Mouse (Mus musculus): ENCODE results near the gene Ccnjl. TPM values are rescaled to one million over a fixed set of nuclear protein-coding genes. Genes with fewer than 3 reads are reported as not detected.

Gene Ccnjl
- polyA plus RNA-seq, 1 experiment from 2014 or later = 34.2 TPM

GRCm38 (mm10) chr11:43531619-43532018, 3.0 kb downstream of the Ccnjl start:
- no peak for ATAC-seq (ENCODE audit: insufficient number of reproducible peaks, low FRiP score, low TSS enrichment, low read depth)
- no peak for DNase-seq (ENCODE audit: low spot score)
- Histone ChIP-seq H3K4me1 (ENCODE audit: control insufficient read depth, insufficient read depth, low read length) (peaks cover 8% of the 10 kb centered on the region), H3K9me3 (ENCODE audit: control insufficient read depth, low read length) (no peaks in the 10 kb centered on the region), H3K4me2 (ENCODE audit: low read depth, severe bottlenecking) (no peak overlapping the region), H3K9ac (ENCODE audit: low read length) (no peak overlapping the region), H3K4me3 (ENCODE audit: low read depth, low read length) (no peak overlapping the region), H3K36me3 (ENCODE audit: control insufficient read depth, insufficient read depth, low read length) (peaks cover 4% of the 10 kb centered on the region; the same call in 1 of the 2 replicates), H3K27me3 (ENCODE audit: control insufficient read depth, insufficient read depth, low read length) (no peaks in the 10 kb centered on the region), H3K27ac (replicated peaks; ENCODE audit: low read depth, low read length) (no peak overlapping the region)
- 81% methylated on average over 5 of the region's 5 CpGs for WGBS

DNA sequence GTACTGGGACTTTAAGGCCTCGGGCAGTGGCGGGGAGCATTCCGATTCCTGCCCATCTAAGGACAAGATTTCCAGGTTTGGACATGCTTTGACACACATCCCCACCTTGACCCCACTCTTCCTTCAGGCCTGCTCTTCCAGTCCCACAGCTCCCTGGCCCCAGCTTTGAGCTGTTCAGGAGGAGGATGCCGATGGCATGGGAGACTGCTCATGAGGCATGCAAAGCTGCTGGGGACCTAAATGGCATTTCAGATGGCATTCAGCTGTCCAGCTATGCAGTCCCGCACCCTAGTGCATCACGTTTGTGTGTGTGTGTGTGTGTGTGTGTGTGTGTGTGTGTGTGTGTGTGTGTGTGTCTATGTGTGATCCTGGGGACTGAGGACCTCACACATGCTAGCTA, 8.5 kb downstream of the Ccnjl start:
- H3K27me3 ChIP-seq (ENCODE audit: control insufficient read depth, insufficient read depth, low read length) = no peaks in the 10 kb centered on the region
- H3K4me1 ChIP-seq (ENCODE audit: control insufficient read depth, insufficient read depth, low read length) = peaks cover 8% of the 10 kb centered on the region
- no peak overlapping the region for H3K27ac ChIP-seq (replicated peaks; ENCODE audit: low read depth, low read length)
- WGBS = 86% methylated on average over 6 of the region's 6 CpGs
- H3K9ac ChIP-seq (ENCODE audit: low read length) = no peak overlapping the region
- no peak overlapping the region for H3K4me2 ChIP-seq (ENCODE audit: low read depth, severe bottlenecking)
- ATAC-seq (ENCODE audit: insufficient number of reproducible peaks, low FRiP score, low TSS enrichment, low read depth) = 0 out of 2 replicates have a peak, but pooled peaks have one; percentile 13
- H3K4me3 ChIP-seq (ENCODE audit: low read depth, low read length) = no peak overlapping the region
- H3K36me3 ChIP-seq (ENCODE audit: control insufficient read depth, insufficient read depth, low read length) = peaks cover 4% of the 10 kb centered on the region; the same call in 1 of the 2 replicates
- no peak for DNase-seq (ENCODE audit: low spot score)
- H3K9me3 ChIP-seq (ENCODE audit: control insufficient read depth, low read length) = no peaks in the 10 kb centered on the region

DNA sequence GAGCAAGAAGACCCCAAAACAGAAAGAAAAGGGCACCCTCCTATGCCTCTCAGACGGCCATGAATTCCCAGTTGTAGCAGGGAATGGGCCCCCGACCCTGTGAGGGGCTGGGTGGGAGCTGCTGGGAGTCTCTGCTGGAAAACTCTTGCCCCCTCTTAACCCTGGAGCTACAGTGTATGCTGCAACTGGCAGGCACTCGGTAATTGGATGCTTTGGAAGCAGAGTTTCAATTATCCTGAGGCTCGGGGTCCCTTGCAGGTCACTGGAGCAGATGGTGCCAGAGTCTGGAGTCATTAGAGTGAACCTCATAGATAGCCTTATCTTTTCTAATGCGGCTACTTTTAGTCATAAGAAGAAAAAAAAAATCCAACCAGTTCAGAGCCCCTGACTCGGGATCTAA, 11.3 kb downstream of the Ccnjl start:
- DNase-seq (ENCODE audit: low spot score) = peak; percentile 52
- peaks cover 2% of the 10 kb centered on the region; the same call in 1 of the 2 replicates for H3K36me3 ChIP-seq (ENCODE audit: control insufficient read depth, insufficient read depth, low read length)

DNA sequence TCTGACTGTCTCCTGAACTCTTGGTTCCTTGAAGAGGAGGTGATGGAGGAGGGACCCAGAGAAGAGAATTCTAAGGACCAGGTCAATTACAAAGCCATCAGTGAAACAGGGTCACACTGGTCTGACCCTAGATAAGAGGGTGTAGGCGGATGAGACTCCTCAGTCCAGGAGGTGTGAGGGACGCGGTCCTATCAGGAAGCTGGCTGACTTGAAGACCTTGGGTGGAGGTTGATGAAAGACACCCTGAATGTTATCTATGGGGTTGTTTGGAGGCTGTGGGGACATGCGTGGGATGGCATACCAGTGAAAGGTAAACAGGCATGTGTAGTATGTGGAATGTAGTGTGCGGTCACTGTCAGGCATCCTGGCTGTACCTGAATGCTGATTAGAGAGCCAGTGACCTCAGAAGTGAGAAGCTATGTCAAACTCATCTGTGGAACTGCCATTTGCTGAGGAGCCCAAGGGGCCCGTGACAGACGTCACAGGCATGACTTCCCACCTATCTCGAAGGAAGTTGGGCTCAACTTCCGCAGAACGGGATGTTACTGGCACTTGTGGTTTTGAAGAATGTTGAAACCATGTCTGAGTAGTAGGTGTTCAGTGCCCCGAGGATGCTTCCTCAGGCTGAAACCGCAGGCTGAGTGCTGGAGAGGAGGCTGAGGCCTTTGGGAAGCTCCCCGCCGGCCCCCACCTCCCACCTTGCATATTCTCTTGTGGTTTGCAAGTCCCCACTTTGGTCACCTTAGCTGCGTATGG, 15.3 kb downstream of the Ccnjl start:
- peaks cover 2% of the 10 kb centered on the region; the same call in 1 of the 2 replicates for H3K36me3 ChIP-seq (ENCODE audit: control insufficient read depth, insufficient read depth, low read length)
- no peak overlapping the region for H3K27ac ChIP-seq (replicated peaks; ENCODE audit: low read depth, low read length)
- no peaks in the 10 kb centered on the region for H3K27me3 ChIP-seq (ENCODE audit: control insufficient read depth, insufficient read depth, low read length)
- peaks cover 18% of the 10 kb centered on the region for H3K4me1 ChIP-seq (ENCODE audit: control insufficient read depth, insufficient read depth, low read length)
- DNase-seq (ENCODE audit: low spot score) (no peak), ATAC-seq (ENCODE audit: insufficient number of reproducible peaks, low FRiP score, low TSS enrichment, low read depth) (no peak)
- H3K9me3 ChIP-seq (ENCODE audit: control insufficient read depth, low read length) = no peaks in the 10 kb centered on the region
- H3K4me2 ChIP-seq (ENCODE audit: low read depth, severe bottlenecking) = no peak overlapping the region
- no peak overlapping the region for H3K9ac ChIP-seq (ENCODE audit: low read length)
- WGBS = 90% methylated on average over 15 of the region's 15 CpGs
- no peak overlapping the region for H3K4me3 ChIP-seq (ENCODE audit: low read depth, low read length)

More for the DNA sequence above, 11.3 kb downstream of the Ccnjl start:
- Histone ChIP-seq H3K4me1 (ENCODE audit: control insufficient read depth, insufficient read depth, low read length) (peaks cover 8% of the 10 kb centered on the region), H3K4me2 (ENCODE audit: low read depth, severe bottlenecking) (no peak overlapping the region), H3K4me3 (ENCODE audit: low read depth, low read length) (no peak overlapping the region), H3K27ac (replicated peaks; ENCODE audit: low read depth, low read length) (0 out of 2 replicates have a peak overlapping the region, but pooled peaks have one; percentile 2), H3K9me3 (ENCODE audit: control insufficient read depth, low read length) (no peaks in the 10 kb centered on the region), H3K27me3 (ENCODE audit: control insufficient read depth, insufficient read depth, low read length) (no peaks in the 10 kb centered on the region), H3K9ac (ENCODE audit: low read length) (no peak overlapping the region)
- 7% methylated on average over 6 of the region's 6 CpGs for WGBS
- ATAC-seq (ENCODE audit: insufficient number of reproducible peaks, low FRiP score, low TSS enrichment, low read depth) = no peak

DNA sequence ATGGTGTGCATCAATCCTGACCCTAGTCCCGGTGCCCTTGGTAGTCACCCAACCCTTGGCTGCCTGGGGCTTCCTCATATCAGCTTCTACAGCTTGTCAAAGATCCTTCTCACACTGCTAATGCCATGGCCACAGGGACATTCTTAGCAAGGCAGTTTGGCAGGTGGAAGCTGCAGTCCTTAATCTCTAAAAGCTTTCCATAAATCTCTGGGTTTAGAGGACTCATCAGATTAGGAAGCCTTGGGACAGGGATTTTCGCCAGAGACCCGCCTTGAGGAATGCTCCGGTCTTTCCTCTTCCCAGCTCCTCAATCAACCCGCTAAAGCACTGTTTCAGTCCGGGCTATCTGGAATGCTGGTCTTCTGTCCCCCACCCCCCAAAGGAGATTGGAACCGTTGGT, 16.2 kb downstream of the Ccnjl start:
- WGBS = 84% methylated on average over 7 of the region's 7 CpGs
- no peaks in the 10 kb centered on the region for H3K9me3 ChIP-seq (ENCODE audit: control insufficient read depth, low read length)
- H3K4me3 ChIP-seq (ENCODE audit: low read depth, low read length) = no peak overlapping the region
- no peak overlapping the region for H3K27ac ChIP-seq (replicated peaks; ENCODE audit: low read depth, low read length)
- ATAC-seq (ENCODE audit: insufficient number of reproducible peaks, low FRiP score, low TSS enrichment, low read depth) (no peak), DNase-seq (ENCODE audit: low spot score) (no peak)
- H3K36me3 ChIP-seq (ENCODE audit: control insufficient read depth, insufficient read depth, low read length) = peaks cover 2% of the 10 kb centered on the region; the same call in 1 of the 2 replicates
- H3K4me1 ChIP-seq (ENCODE audit: control insufficient read depth, insufficient read depth, low read length) = peaks cover 11% of the 10 kb centered on the region
- no peaks in the 10 kb centered on the region for H3K27me3 ChIP-seq (ENCODE audit: control insufficient read depth, insufficient read depth, low read length)
- no peak overlapping the region for H3K4me2 ChIP-seq (ENCODE audit: low read depth, severe bottlenecking)
- H3K9ac ChIP-seq (ENCODE audit: low read length) = no peak overlapping the region

DNA sequence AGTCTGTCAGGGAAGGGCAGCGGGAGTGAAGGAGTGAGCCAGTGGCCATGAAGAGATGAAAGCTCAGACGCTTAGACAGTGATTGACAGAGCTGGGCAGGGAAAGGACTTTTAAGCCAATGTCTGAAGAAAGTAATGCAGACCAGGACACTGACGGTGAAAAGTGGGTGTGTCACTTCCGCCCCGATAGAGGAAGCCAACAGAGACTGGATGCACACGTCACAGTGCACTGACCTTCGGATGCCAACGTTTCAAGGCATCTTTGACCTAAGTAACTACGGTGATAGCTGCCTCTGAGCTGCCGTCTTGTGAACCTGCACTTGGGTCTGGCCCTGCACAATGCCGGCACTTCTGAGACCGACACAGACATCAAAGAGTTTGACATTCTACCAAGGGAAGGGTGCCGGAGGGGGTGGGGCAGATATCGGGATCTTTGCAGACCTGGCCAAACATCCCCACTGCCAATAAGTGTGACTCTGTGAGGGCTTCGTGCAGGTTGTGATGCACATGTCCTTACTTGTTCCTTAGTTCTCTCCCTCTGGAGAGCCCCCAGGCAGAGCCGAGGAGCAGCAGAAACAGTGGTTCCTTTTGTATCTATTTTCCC, 17.4 kb downstream of the Ccnjl start:
- peaks cover 2% of the 10 kb centered on the region; the same call in 1 of the 2 replicates for H3K36me3 ChIP-seq (ENCODE audit: control insufficient read depth, insufficient read depth, low read length)
- no peak overlapping the region for H3K27ac ChIP-seq (replicated peaks; ENCODE audit: low read depth, low read length)
- no peaks in the 10 kb centered on the region for H3K27me3 ChIP-seq (ENCODE audit: control insufficient read depth, insufficient read depth, low read length)
- WGBS = 65% methylated on average over 16 of the region's 16 CpGs
- DNase-seq (ENCODE audit: low spot score) (no peak), ATAC-seq (ENCODE audit: insufficient number of reproducible peaks, low FRiP score, low TSS enrichment, low read depth) (no peak)
- no peaks in the 10 kb centered on the region for H3K9me3 ChIP-seq (ENCODE audit: control insufficient read depth, low read length)
- peaks cover 9% of the 10 kb centered on the region for H3K4me1 ChIP-seq (ENCODE audit: control insufficient read depth, insufficient read depth, low read length)
- no peak overlapping the region for H3K9ac ChIP-seq (ENCODE audit: low read length)
- H3K4me3 ChIP-seq (ENCODE audit: low read depth, low read length) = no peak overlapping the region
- H3K4me2 ChIP-seq (ENCODE audit: low read depth, severe bottlenecking) = no peak overlapping the region

- H3K9me3 ChIP-seq (ENCODE audit: control insufficient read depth, low read length) = no peaks in the 10 kb centered on the region
- no peaks in the 10 kb centered on the region for H3K27me3 ChIP-seq (ENCODE audit: control insufficient read depth, insufficient read depth, low read length)
- no peak for ATAC-seq (ENCODE audit: insufficient number of reproducible peaks, low FRiP score, low TSS enrichment, low read depth)
- H3K4me2 ChIP-seq (ENCODE audit: low read depth, severe bottlenecking) = no peak overlapping the region
- H3K4me3 ChIP-seq (ENCODE audit: low read depth, low read length) = no peak overlapping the region
- 76% methylated on average over 4 of the region's 4 CpGs for WGBS
- H3K9ac ChIP-seq (ENCODE audit: low read length) = no peak overlapping the region
- peaks cover 2% of the 10 kb centered on the region; the same call in 1 of the 2 replicates for H3K36me3 ChIP-seq (ENCODE audit: control insufficient read depth, insufficient read depth, low read length)
- no peak for DNase-seq (ENCODE audit: low spot score)
- no peak overlapping the region for H3K27ac ChIP-seq (replicated peaks; ENCODE audit: low read depth, low read length)
- H3K4me1 ChIP-seq (ENCODE audit: control insufficient read depth, insufficient read depth, low read length) = peaks cover 9% of the 10 kb centered on the region
Measured at GRCm38 (mm10) chr11:43546678-43547077, 18.1 kb downstream of the Ccnjl start.

DNA sequence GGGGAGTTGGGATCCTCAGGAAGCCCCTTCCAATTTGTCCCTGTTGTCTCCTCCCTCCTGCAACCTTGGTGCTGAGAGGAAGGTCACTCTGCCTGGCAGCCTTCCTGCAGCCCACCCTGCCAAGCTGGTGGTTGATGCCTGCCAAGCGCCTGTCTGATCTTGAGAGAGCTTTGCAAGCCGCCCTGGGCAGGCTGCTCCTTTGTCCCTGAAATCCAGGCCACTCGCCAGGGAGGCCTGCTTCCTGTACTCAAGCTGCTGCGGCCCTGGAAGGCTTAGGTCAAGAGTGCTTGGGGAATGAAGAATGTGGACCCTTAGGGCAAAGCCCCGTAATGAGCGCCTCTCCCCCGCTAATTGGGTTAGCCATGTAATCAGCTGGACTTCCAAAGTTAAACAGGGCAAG, 19.6 kb downstream of the Ccnjl start:
- Histone ChIP-seq H3K27me3 (ENCODE audit: control insufficient read depth, insufficient read depth, low read length) (no peaks in the 10 kb centered on the region), H3K4me3 (ENCODE audit: low read depth, low read length) (no peak overlapping the region), H3K4me1 (ENCODE audit: control insufficient read depth, insufficient read depth, low read length) (peaks cover 14% of the 10 kb centered on the region), H3K36me3 (ENCODE audit: control insufficient read depth, insufficient read depth, low read length) (no peaks in the 10 kb centered on the region), H3K9me3 (ENCODE audit: control insufficient read depth, low read length) (no peaks in the 10 kb centered on the region), H3K4me2 (ENCODE audit: low read depth, severe bottlenecking) (no peak overlapping the region), H3K9ac (ENCODE audit: low read length) (no peak overlapping the region; the same call in none of the 2 replicates), H3K27ac (replicated peaks; ENCODE audit: low read depth, low read length) (peak overlapping the region; percentile 63)
- peak; percentile 73 for DNase-seq (ENCODE audit: low spot score)
- 9% methylated on average over 7 of the region's 7 CpGs for WGBS
- ATAC-seq (ENCODE audit: insufficient number of reproducible peaks, low FRiP score, low TSS enrichment, low read depth) = peak; percentile 56; the same call in 1 of the 2 replicates

All from limb, embryonic 11.5 days (tissue).